Mouse (Mus musculus): Measurements from ENCODE around the gene Dact3.

GRCm38 (mm10) chr7:16908367-16908766, 33.2 kb downstream of the Dact3 start:
- TF ChIP-seq EP300 (optimal IDR thresholded peaks at IDR 0.05), result no peak
- no peak for TF ChIP-seq CTCF (IDR thresholded peaks at IDR 0.05; ENCODE audit: low read depth)
